Mouse (Mus musculus): ENCODE results near the gene Cdh22.

Gene Cdh22

DNA sequence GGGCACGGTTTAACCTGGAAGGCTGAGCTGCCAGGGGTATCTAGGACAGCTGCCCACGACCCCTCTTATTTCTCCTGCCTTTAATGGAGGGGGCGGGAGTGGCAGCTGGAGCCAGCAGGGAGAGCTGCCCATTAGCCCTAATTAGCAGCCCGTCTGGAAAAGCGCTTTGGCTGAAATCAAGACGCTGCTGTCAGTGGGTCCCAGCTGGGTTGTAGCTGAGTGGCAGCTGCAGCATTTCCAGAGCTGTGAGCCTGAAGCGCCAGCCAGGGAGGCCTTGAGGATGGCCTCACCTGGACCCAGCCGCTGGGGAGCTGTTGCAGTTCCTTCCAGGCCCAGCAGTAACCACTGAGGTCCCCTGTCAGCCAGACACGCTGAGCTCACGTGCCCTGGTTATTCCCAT, 138.3 kb downstream of the Cdh22 start:
- in situ Hi-C loops (cut with MboI; ENCODE audit: low sequenced_read_pairs), result no loop called here

DNA sequence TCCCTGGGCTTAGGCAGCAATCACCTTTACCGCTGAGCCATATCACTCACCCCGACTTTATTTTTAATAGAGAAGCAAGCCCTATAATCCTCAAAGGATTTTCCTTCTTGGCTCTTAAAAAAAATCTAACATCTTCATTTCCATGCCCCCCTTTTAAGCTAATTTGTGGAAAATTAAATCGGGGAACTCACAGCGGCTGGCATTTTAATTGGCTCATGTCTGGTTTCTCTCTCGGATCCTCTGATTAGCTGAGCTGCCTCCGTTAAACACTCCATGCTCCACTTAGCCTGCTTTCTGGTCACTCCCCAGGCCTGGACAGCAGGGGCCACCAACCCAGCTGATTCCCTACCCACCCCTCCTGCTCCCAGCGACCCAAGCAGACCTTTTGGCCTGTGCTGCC, 142.3 kb downstream of the Cdh22 start:
- in situ Hi-C loops (cut with MboI; ENCODE audit: low sequenced_read_pairs), result no loop called here

DNA sequence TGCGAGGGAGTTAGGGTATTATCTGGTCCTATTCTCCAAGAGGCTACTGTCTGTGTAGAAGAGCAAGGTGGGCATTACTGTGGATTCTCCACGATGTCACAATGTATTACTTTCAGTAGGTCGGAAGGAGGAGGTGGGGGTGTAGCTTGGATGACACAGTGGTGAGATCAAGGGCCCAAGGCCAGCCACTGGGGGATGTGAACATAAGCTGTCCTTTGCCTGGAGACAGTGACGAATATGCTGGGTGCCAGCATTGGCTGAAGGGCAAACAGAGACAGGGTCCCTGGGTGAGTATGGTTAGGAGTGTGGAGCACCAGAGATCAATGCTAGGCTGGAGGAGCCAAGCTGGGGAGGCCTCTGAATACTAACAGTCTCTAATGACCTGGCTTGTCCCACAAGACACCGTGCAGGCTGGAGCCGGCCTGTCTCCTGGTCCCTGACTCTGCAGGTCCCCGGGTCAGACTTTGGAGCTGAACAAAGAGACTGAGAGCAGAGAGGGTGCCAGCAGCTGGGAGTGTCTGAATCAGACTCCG, 143.2 kb downstream of the Cdh22 start:
- in situ Hi-C loops (cut with MboI; ENCODE audit: low sequenced_read_pairs), result no loop called here

DNA sequence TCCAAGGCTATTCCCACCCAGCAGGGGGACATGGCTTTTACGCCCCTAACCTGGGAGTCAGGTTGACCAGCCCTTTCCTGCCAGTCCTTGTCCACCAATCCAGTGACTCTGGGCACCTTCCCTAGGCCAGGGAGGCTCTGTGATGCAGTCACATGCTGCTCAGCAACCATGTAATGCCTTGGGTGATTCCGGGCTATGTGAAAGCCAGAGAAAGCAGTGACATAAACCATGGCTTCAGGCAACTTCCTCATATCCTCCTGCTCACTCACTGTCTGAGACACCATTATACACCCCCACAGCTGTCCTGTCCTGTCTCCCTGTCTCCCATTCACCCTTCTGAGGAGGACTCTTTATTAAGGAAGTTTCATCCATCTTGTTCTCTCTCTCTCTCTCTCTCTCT, 144.0 kb downstream of the Cdh22 start, which contains the start of gene 1700025C18Rik:
1700025C18Rik (minus strand) TSS at position 101 of the 400 bp plus-strand sequence.
- in situ Hi-C loops (cut with MboI; ENCODE audit: low sequenced_read_pairs), result no loop called here

GRCm38 (mm10) chr2:165089470-165089869, 145.2 kb downstream of the Cdh22 start:
- in situ Hi-C loops (cut with MboI; ENCODE audit: low sequenced_read_pairs), result no loop called here

DNA sequence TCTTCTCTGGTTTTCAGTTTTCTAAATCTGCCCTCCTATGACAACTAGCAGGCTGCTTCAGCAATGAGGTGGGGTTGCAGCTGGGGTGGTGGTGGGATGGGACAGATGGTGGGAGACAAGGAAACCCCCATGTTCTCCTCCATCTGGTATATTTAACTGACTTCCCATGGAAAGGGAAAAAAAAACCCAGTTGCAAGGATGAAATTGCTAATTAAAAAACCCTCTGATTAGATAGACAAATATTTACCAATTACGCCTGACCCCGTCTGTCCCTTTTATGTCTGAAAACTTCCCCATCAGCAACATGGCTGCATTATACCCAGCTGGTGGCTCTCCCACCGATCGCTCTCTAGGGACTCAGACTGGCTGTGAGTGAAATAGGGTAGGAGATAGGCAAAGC, 148.0 kb downstream of the Cdh22 start:
- in situ Hi-C loops (cut with MboI; ENCODE audit: low sequenced_read_pairs), result no loop called here

DNA sequence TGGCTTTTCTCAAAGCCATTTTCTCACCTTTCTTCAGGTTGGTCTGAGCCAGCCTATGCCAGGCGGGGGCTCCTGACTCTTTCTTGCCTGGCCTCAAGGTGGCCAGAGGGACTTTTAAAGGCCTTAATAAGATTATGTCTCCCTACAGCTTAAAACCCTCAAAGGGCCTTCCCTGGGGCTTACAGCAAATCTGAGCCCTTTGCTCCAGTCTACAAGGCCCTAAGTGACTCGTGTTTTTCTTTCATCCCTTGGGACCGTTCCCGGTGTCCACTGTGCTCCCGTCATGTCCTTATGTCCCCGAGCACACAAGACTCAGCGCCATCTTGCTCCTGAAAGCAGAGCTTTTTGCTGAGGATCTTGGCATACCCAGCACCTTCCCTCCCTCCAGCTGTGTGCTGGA, 153.4 kb downstream of the Cdh22 start:
- in situ Hi-C loops (cut with MboI; ENCODE audit: low sequenced_read_pairs), result no loop called here

DNA sequence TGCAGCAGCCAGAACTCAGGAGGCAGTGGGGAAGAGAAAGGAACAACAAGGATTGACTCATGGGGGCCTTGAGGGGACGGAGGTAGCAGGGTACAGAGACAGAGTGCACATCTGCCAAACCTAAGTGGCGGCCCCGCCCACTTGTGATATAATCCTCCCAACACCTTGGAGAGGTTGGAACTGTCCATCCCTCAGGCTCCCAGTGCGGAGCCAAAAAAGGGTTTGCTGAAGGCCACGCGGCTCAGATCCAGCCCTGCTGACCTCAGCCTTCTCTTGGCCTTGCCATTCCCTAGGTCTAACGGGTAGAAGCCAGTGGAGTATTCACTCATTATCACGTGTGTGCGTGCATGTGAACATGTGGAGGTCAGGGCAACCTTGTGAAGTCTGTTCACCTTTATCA, 154.0 kb downstream of the Cdh22 start:
- in situ Hi-C loops (cut with MboI; ENCODE audit: low sequenced_read_pairs), result no loop called here

GRCm38 (mm10) chr2:165078605-165079004, 156.0 kb downstream of the Cdh22 start:
- in situ Hi-C loops (cut with MboI; ENCODE audit: low sequenced_read_pairs), result loop anchor here (5.0 kb wide), 2 partner anchors 194 to 284 kb away; no protein-coding TSS in a partner anchor

DNA sequence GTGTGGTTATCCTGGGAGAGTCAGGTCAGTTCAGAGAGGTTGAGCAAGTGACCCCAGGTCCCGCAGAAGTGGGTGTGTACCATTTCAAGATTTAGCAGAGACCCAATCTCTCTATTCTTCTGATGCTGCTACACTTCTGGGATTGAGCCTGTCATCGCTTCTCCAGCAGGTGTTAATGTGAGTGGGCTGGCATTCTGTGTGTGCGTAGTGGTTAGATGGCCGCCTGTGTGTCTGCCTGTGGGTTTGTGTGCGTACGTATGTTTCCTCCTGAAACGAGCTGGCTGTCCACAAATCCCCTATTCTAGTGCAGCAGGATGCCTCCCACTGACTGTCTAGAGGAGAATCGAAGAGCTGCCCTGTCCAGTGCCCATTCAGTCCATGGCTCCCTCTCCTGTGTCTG, 156.6 kb downstream of the Cdh22 start:
- in situ Hi-C loops (cut with MboI; ENCODE audit: low sequenced_read_pairs), result loop anchor here (5.0 kb wide), 2 partner anchors 194 to 284 kb away; no protein-coding TSS in a partner anchor

DNA sequence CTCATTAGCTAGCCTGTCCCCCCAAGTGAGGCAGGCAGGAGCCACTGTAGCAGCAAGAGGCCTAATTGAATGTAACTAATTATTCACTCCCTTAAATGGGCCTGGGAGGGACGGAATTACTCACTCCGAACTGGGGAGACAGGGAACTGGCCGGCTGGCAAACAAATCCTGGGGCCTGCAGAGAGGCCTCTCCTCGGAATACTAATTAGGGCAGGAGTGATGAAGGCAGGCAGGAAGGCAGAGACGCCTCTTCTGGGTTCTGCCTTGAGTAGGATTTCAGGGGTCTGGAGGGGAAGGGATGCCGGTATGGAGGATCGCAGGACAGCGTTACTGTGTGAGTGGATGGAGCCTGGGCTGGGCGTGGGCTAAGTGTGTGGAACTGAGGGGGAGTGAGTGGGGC, 157.6 kb downstream of the Cdh22 start:
- in situ Hi-C loops (cut with MboI; ENCODE audit: low sequenced_read_pairs), result loop anchor here (5.0 kb wide), 2 partner anchors 195 to 285 kb away; no protein-coding TSS in a partner anchor

DNA sequence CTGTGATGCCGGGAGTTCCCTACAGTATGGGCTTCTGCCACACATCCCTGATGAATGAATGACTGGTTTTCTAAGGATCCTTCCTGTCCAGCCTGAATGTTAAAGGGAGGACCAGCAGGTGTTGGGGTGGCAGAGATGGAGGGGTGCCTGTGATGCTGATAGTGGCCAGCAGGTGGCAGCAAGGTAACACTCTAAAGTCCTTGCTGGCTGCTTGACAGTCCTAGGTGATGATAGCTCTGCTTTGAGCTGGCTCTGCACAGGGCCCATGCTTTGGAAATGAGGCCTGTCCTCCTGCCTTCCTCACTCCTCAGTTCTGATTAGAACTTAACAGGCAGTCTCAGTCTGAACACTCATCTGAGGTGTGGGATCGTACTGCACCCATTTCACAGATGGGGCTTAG, 159.7 kb downstream of the Cdh22 start:
- in situ Hi-C loops (cut with MboI; ENCODE audit: low sequenced_read_pairs), result loop anchor here (5.0 kb wide), 2 partner anchors 197 to 287 kb away; no protein-coding TSS in a partner anchor

GRCm38 (mm10) chr2:165074081-165074884, 160.4 kb downstream of the Cdh22 start:
- in situ Hi-C loops (cut with MboI; ENCODE audit: low sequenced_read_pairs), result no loop called here

GRCm38 (mm10) chr2:165073381-165073781, 161.3 kb downstream of the Cdh22 start:
- in situ Hi-C loops (cut with MboI; ENCODE audit: low sequenced_read_pairs), result no loop called here

DNA sequence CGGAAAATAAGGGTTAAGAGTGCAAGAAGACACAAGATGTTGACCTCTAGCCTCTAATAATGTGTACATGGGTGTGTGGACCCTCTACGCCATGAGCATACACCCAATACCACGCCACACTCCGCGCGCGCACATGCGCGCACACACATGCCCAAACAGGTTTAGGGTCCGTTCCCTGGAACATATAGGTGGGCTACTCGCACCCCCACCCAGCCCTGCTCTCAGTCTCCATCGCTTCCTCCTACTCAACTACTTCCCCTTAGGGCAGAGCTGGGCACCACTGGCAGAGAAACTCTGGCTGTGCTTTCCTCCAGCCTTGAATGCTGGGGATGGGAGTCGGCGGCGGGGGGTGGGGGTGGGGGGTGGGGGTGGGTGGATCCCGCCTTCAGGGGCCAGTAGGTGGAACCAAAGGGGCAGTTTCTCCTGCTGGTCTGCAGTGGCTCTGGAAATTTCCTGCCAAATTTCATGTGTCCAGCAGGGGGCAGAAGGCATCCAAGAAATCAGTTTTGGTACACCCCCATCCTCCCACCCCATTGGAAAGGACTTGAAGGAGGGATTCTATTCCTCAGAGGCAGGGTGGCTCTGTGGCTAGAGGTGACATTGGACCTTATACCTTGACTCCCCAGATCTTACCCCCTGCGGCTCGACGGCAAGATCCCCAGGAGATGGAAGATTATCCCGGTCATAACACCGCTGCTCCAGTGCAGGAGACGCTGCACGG, 164.4 kb downstream of the Cdh22 start:
- in situ Hi-C loops (cut with MboI; ENCODE audit: low sequenced_read_pairs), result no loop called here

GRCm38 (mm10) chr2:165068806-165069205, 165.8 kb downstream of the Cdh22 start:
- in situ Hi-C loops (cut with MboI; ENCODE audit: low sequenced_read_pairs), result no loop called here

DNA sequence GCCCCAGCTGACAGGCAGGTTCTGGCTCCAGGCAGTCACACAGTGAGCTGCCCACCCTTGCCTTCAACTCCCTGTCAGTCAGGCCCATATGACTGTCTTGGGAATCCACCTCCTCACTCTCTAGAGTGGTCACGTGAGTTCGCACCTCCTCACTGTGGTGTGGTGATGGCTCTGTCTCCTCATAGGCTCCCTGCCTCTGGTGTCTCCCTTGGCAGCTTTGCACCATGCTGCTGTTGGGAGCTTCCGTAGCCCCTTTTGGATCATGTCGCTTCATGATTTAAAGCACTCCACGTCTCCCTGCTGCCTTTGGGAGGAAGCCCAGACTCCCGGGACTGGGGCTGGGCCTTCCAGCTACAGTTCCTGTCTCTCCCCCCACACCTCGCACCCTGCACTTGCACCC, 170.2 kb downstream of the Cdh22 start:
- in situ Hi-C loops (cut with MboI; ENCODE audit: low sequenced_read_pairs), result no loop called here

DNA sequence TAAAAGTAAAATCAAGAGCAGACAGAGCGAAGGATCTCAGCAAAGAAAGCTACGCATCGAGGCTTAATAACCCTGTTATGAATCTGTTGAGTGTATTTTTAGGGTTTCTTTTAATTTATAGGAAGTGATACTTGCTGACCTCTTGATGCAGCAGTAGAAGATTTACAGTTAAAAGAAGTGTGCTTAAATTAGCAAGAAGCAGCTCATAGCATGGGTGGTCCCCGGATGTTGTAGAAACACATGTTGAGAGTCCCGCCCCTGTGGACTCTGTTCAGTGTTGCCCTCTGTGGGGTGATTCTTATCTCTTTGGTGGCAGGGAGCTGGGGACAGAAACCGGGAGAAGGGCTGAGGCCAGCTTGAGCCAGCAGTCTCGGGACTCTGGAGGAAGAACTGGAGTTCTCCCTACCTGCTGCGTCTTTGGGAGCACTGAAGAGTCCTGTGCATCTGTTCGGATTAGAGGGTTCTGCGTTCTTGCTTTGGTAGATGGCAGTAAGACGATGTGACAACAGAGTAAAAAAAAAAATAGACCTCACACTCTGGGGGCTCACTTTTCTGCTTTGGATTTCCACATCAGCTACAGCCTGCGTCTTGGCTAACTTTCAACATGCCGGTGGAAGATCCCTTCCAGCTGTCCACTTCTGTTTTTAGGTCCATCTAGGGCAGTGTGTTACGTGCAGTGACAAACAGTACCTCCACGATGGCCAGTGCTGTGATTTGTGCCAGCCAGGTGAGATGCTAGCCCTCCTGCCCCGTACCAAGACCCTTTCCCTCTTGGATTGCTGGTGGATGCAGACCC, 172.8 kb downstream of the Cdh22 start:
- in situ Hi-C loops (cut with MboI; ENCODE audit: low sequenced_read_pairs), result no loop called here
